ENCODE assay signal across 13 mouse cellular contexts in the genomic region with DNA sequence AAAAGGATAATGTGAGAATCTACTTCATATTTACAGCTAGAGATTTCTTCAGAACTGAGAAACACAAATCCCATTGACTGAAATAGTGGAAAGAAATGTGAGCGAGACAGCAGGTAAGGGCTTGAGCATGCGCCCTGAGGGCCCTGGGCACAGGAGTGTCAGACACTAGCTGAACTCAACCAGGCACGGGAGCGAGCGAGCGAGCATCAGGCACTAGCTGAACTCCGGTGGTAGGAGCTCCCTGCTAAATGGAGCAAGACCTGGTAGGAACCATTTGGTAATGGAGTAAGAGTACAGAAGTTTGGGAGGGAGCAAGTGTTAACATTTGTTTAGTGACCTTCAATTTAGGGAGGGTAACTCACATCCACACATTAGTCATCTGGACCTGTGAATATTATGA.
A peak's percentile ranks its signal among the peaks of the same experiment; 100 is the strongest.
DNase-seq lines count a peak whose midpoint lies in the region; ATAC-seq and TF ChIP-seq lines count a peak whose summit lies in the region.
"Had no signal": no experiment of that assay in that cellular context is flagged by ENCODE, and none has a peak within 500 bp of the region (broad histone marks: within the 10 kb centered on the region; RNA-seq: fewer than 3 reads in every experiment).

No protein-coding gene starts in this region.

- no peak overlapping the region for H3K27ac ChIP-seq in heart, embryonic 11.5 days (ENCODE audit: low read depth, low read length)
- no peak overlapping the region for H3K27ac ChIP-seq in kidney, adult 2 months (ENCODE audit: insufficient read depth, low read depth, low read length)
- H3K27ac ChIP-seq in limb, embryonic 12.5 days = no peak overlapping the region
- no peak overlapping the region for H3K27ac ChIP-seq in thymus, adult 2 months (ENCODE audit: control insufficient read depth, insufficient read depth, low read length)
- H3K27ac ChIP-seq: left cerebral cortex, adult 2 months had no signal

- no peak for DNase-seq in heart, adult 11 months
- peak; percentile 19 for DNase-seq in kidney, postnatal 10 days
- DNase-seq in kidney, adult 2 months = no peak
- DNase-seq in embryo, embryonic 10 days (ENCODE audit: low spot score) = peak; percentile 15
- no peak for DNase-seq in adrenal gland, postnatal 25 days
- no peak for DNase-seq in thymus, adult 2 months
- DNase-seq: cerebellum, adult 9-11 months; right cerebral cortex, adult 18-20 months had no signal

- no peak for TF ChIP-seq POLR2A in kidney, adult 2 months (IDR thresholded peaks at IDR 0.05; ENCODE audit: low read depth, low read length)
- no peak for TF ChIP-seq POLR2A in thymus, adult 2 months (IDR thresholded peaks at IDR 0.05; ENCODE audit: control insufficient read depth, extremely low read depth, insufficient read depth, low read length, poor library complexity)

- ATAC-seq in heart, embryonic 11.5 days (replicated peaks; ENCODE audit: insufficient number of reproducible peaks, low FRiP score, low TSS enrichment) = no peak
- no peak for ATAC-seq in limb, embryonic 12.5 days (ENCODE audit: insufficient number of reproducible peaks, insufficient read depth, low FRiP score, low TSS enrichment, low read depth)
- ATAC-seq: activated CD4-positive, CD25-positive, alpha-beta regulatory T cell, adult 4 months had no signal

- no peaks in the 10 kb centered on the region for H3K9me3 ChIP-seq in heart, embryonic 11.5 days (replicated peaks; ENCODE audit: control insufficient read depth, low read length)
- H3K9me3 ChIP-seq in limb, embryonic 12.5 days = no peaks in the 10 kb centered on the region

- H3K4me1 ChIP-seq in heart, embryonic 11.5 days (ENCODE audit: control insufficient read depth, insufficient read depth, low read length) = peaks cover 6% of the 10 kb centered on the region; the same call in 1 of the 2 replicates
- H3K4me1 ChIP-seq in kidney, adult 2 months (ENCODE audit: control insufficient read depth, insufficient read depth, low read length) = no peaks in the 10 kb centered on the region
- H3K4me1 ChIP-seq in limb, embryonic 12.5 days (replicated peaks) = peaks cover 20% of the 10 kb centered on the region
- H3K4me1 ChIP-seq in thymus, adult 2 months (replicated peaks; ENCODE audit: control insufficient read depth, insufficient read depth, low read length) = no peaks in the 10 kb centered on the region; the same call in 1 of the 2 replicates

- H3K36me3 ChIP-seq in heart, embryonic 11.5 days (ENCODE audit: control insufficient read depth, insufficient read depth, low read length) = no peaks in the 10 kb centered on the region
- H3K36me3 ChIP-seq in kidney, adult 2 months (ENCODE audit: control insufficient read depth, insufficient read depth, low read length) = no peaks in the 10 kb centered on the region
- H3K36me3 ChIP-seq in limb, embryonic 12.5 days = no peaks in the 10 kb centered on the region
- no peaks in the 10 kb centered on the region for H3K36me3 ChIP-seq in thymus, adult 2 months (ENCODE audit: control insufficient read depth, insufficient read depth, low read length)
- H3K36me3 ChIP-seq: G1E had no signal

- peak overlapping the region; percentile 53; the same call in 1 of the 2 replicates for H3K4me2 ChIP-seq in heart, embryonic 11.5 days
- H3K4me2 ChIP-seq in limb, embryonic 12.5 days = peak overlapping the region; percentile 50

- 80% methylated on average over 7 of the region's 7 CpGs for WGBS in heart, embryonic 11.5 days (ENCODE audit: insufficient replicate concordance)
- WGBS in kidney, adult 2 months = 32% methylated on average over 7 of the region's 7 CpGs
- 58% methylated on average over 7 of the region's 7 CpGs for WGBS in limb, embryonic 12.5 days
- 92% methylated on average over 7 of the region's 7 CpGs for WGBS in thymus, adult 2 months

- TF ChIP-seq CTCF in kidney, adult 2 months (conservative IDR thresholded peaks at IDR 0.05; ENCODE audit: insufficient read depth, insufficient read length, low read depth, low read length) = no peak
- no peak for TF ChIP-seq CTCF in thymus, adult 2 months (IDR thresholded peaks at IDR 0.05; ENCODE audit: borderline replicate concordance, control insufficient read depth, extremely low read depth, insufficient read depth, low read length, poor library complexity)

- H3K27me3 ChIP-seq in heart, embryonic 11.5 days (ENCODE audit: control insufficient read depth, insufficient read depth, low read length) = no peaks in the 10 kb centered on the region
- H3K27me3 ChIP-seq in kidney, adult 2 months (replicated peaks; ENCODE audit: control insufficient read depth, insufficient read depth, low read length) = no peaks in the 10 kb centered on the region
- peaks cover 4% of the 10 kb centered on the region; the same call in 1 of the 2 replicates for H3K27me3 ChIP-seq in limb, embryonic 12.5 days
- no peaks in the 10 kb centered on the region for H3K27me3 ChIP-seq in thymus, adult 2 months (ENCODE audit: control insufficient read depth, insufficient read depth, low read length)

- no peak overlapping the region for H3K4me3 ChIP-seq in heart, embryonic 11.5 days (ENCODE audit: low read depth, low read length)
- H3K4me3 ChIP-seq in kidney, adult 2 months (ENCODE audit: insufficient read depth, low read depth, low read length) = no peak overlapping the region
- H3K4me3 ChIP-seq in limb, embryonic 12.5 days (replicated peaks) = no peak overlapping the region
- H3K4me3 ChIP-seq in thymus, adult 2 months (ENCODE audit: control insufficient read depth, insufficient read depth, low read length) = no peak overlapping the region
- H3K4me3 ChIP-seq: left cerebral cortex, adult 2 months had no signal

- H3K9ac ChIP-seq in heart, embryonic 11.5 days (ENCODE audit: low read depth, low read length) = no peak overlapping the region
- no peak overlapping the region for H3K9ac ChIP-seq in limb, embryonic 12.5 days (replicated peaks)

Comparison
In these comparisons a context has a peak if more than half of its experiments do, and no peak if none do; other contexts are left out.
1. DNase-seq: peak in kidney, postnatal 10 days (single experiment) and embryo, embryonic 10 days (single experiment); none in heart, adult 11 months (single experiment), kidney, adult 2 months (single experiment), adrenal gland, postnatal 25 days (single experiment) and thymus, adult 2 months (single experiment).